ENCODE assay signal across 28 mouse cellular contexts in genomic region chr6:115165863-115166470, GRCm38 (mm10). TPM values are rescaled to one million over a fixed set of nuclear protein-coding genes. Genes with fewer than 3 reads are reported as not detected.
DNase-seq lines count a peak whose midpoint lies in the region; ATAC-seq and TF ChIP-seq lines count a peak whose summit lies in the region.
"Had no signal": no experiment of that assay in that cellular context is flagged by ENCODE, and none has a peak within 500 bp of the region (broad histone marks: within the 10 kb centered on the region; RNA-seq: fewer than 3 reads in every experiment).

No protein-coding gene starts in this region.

- TF ChIP-seq CTCF in cerebellum, adult 2 months (IDR thresholded peaks at IDR 0.05; ENCODE audit: borderline replicate concordance, insufficient read depth, low read depth, low read length), result no peak
- no peak for TF ChIP-seq CTCF in hindbrain, postnatal 0 days (IDR thresholded peaks at IDR 0.05; ENCODE audit: low read depth)

- H3K4me1 ChIP-seq in cerebellum, adult 2 months (ENCODE audit: control insufficient read depth, insufficient read depth, low read length), result peaks cover 11% of the 10 kb centered on the region; the same call in 1 of the 2 replicates
- peaks cover 12% of the 10 kb centered on the region for H3K4me1 ChIP-seq in hindbrain, embryonic 13.5 days (replicated peaks)
- no peaks in the 10 kb centered on the region for H3K4me1 ChIP-seq in hindbrain, postnatal 0 days (ENCODE audit: insufficient read depth, low read length)
- H3K4me1 ChIP-seq in forebrain, embryonic 15.5 days, result peaks cover 19% of the 10 kb centered on the region
- peaks cover 5% of the 10 kb centered on the region; the same call in 1 of the 2 replicates for H3K4me1 ChIP-seq in midbrain, embryonic 15.5 days
- H3K4me1 ChIP-seq: embryonic facial prominence, embryonic 15.5 days; heart, embryonic 10.5 days; intestine, embryonic 15.5 days; limb, embryonic 12.5 days; stomach, embryonic 15.5 days had no signal

- DNase-seq in cerebellum, adult 2 months, result peak in 1 of 2 experiments; percentile 52
- DNase-seq in cerebellum, postnatal 25 days, result no peak
- DNase-seq in hindbrain, postnatal 0 days (ENCODE audit: low spot score), result no peak
- no peak for DNase-seq in B cell, adult 2 months
- no peak for DNase-seq in lung, postnatal 4 days
- DNase-seq: cerebellum, adult 8-10 months; gastrocnemius, postnatal 10 days; heart, postnatal 4 days; kidney, postnatal 14 days; lung, adult 18-20 months; lung, postnatal 10 days; right cerebral cortex, adult 18-20 months; right cerebral cortex, postnatal 4 days; thymus, adult 18-20 months; thymus, postnatal 36 days had no signal

- no peak overlapping the region for H3K4me2 ChIP-seq in hindbrain, embryonic 13.5 days
- H3K4me2 ChIP-seq in hindbrain, postnatal 0 days (ENCODE audit: low read depth, low read length), result no peak overlapping the region
- no peak overlapping the region for H3K4me2 ChIP-seq in forebrain, embryonic 15.5 days (replicated peaks)
- H3K4me2 ChIP-seq in midbrain, embryonic 15.5 days, result no peak overlapping the region
- H3K4me2 ChIP-seq: embryonic facial prominence, embryonic 15.5 days; intestine, embryonic 15.5 days; limb, embryonic 12.5 days; liver, embryonic 11.5 days; stomach, embryonic 15.5 days had no signal

- no peaks in the 10 kb centered on the region for H3K27me3 ChIP-seq in cerebellum, adult 2 months (ENCODE audit: control insufficient read depth, insufficient read depth, low read length)
- H3K27me3 ChIP-seq in hindbrain, embryonic 13.5 days, result no peaks in the 10 kb centered on the region
- H3K27me3 ChIP-seq in hindbrain, postnatal 0 days (ENCODE audit: insufficient read depth, low read length), result no peaks in the 10 kb centered on the region
- H3K27me3 ChIP-seq in forebrain, embryonic 15.5 days, result no peaks in the 10 kb centered on the region
- no peaks in the 10 kb centered on the region for H3K27me3 ChIP-seq in midbrain, embryonic 15.5 days (replicated peaks)
- H3K27me3 ChIP-seq: embryonic facial prominence, embryonic 15.5 days; intestine, embryonic 15.5 days; limb, embryonic 12.5 days; stomach, embryonic 15.5 days had no signal

- peak overlapping the region; percentile 34; the same call in 1 of the 2 replicates for H3K27ac ChIP-seq in cerebellum, adult 2 months (ENCODE audit: insufficient read depth, low read length)
- peak overlapping the region; percentile 60 for H3K27ac ChIP-seq in hindbrain, embryonic 13.5 days
- no peak overlapping the region; the same call in 1 of the 2 replicates for H3K27ac ChIP-seq in hindbrain, postnatal 0 days
- peak overlapping the region; percentile 84 for H3K27ac ChIP-seq in forebrain, embryonic 15.5 days (replicated peaks)
- peak overlapping the region; percentile 38 for H3K27ac ChIP-seq in midbrain, embryonic 15.5 days
- H3K27ac ChIP-seq: embryonic facial prominence, embryonic 15.5 days; heart, embryonic 10.5 days; intestine, embryonic 15.5 days; limb, embryonic 12.5 days; stomach, embryonic 15.5 days had no signal

- no peak overlapping the region for H3K9ac ChIP-seq in hindbrain, embryonic 13.5 days
- H3K9ac ChIP-seq in hindbrain, postnatal 0 days (replicated peaks; ENCODE audit: low read length), result no peak overlapping the region
- no peak overlapping the region for H3K9ac ChIP-seq in forebrain, embryonic 15.5 days (replicated peaks)
- H3K9ac ChIP-seq in midbrain, embryonic 15.5 days, result no peak overlapping the region
- H3K9ac ChIP-seq: embryonic facial prominence, embryonic 15.5 days; intestine, embryonic 15.5 days; limb, embryonic 12.5 days; stomach, embryonic 15.5 days had no signal

- no peak for ATAC-seq in hindbrain, embryonic 13.5 days (ENCODE audit: low FRiP score)
- ATAC-seq in hindbrain, postnatal 0 days, result no peak
- peak; percentile 53 for ATAC-seq in forebrain, embryonic 15.5 days (replicated peaks)
- 0 out of 2 replicates have a peak, but pooled peaks have one; percentile 17 for ATAC-seq in midbrain, embryonic 15.5 days (replicated peaks)
- ATAC-seq: intestine, embryonic 15.5 days had no signal

- WGBS in cerebellum, adult 2 months, result 49% methylated on average over 3 of the region's 3 CpGs
- WGBS in hindbrain, embryonic 13.5 days, result 81% methylated on average over 3 of the region's 3 CpGs
- WGBS in hindbrain, postnatal 0 days, result 68% methylated on average over 3 of the region's 3 CpGs
- 48% methylated on average over 3 of the region's 3 CpGs for WGBS in forebrain, embryonic 15.5 days
- 63% methylated on average over 3 of the region's 3 CpGs for WGBS in midbrain, embryonic 15.5 days

- H3K9me3 ChIP-seq in hindbrain, embryonic 13.5 days, result no peaks in the 10 kb centered on the region
- H3K9me3 ChIP-seq in hindbrain, postnatal 0 days (ENCODE audit: low read length), result no peaks in the 10 kb centered on the region
- H3K9me3 ChIP-seq in forebrain, embryonic 15.5 days, result no peaks in the 10 kb centered on the region
- no peaks in the 10 kb centered on the region for H3K9me3 ChIP-seq in midbrain, embryonic 15.5 days
- H3K9me3 ChIP-seq: embryonic facial prominence, embryonic 15.5 days; heart, embryonic 10.5 days; intestine, embryonic 15.5 days; limb, embryonic 12.5 days; stomach, embryonic 15.5 days had no signal

- no peak overlapping the region for H3K4me3 ChIP-seq in cerebellum, adult 2 months (replicated peaks; ENCODE audit: insufficient read depth, low read depth, low read length)
- no peak overlapping the region for H3K4me3 ChIP-seq in hindbrain, embryonic 13.5 days
- no peak overlapping the region for H3K4me3 ChIP-seq in hindbrain, postnatal 0 days (ENCODE audit: low read length)
- H3K4me3 ChIP-seq in forebrain, embryonic 15.5 days, result no peak overlapping the region
- H3K4me3 ChIP-seq in midbrain, embryonic 15.5 days, result no peak overlapping the region
- H3K4me3 ChIP-seq: embryonic facial prominence, embryonic 15.5 days; heart, embryonic 10.5 days; intestine, embryonic 15.5 days; limb, embryonic 12.5 days; stomach, embryonic 15.5 days had no signal

- no peak for TF ChIP-seq POLR2A in cerebellum, adult 2 months (IDR thresholded peaks at IDR 0.05; ENCODE audit: borderline replicate concordance, insufficient read depth, low read length)

- no peaks in the 10 kb centered on the region for H3K36me3 ChIP-seq in hindbrain, embryonic 13.5 days
- H3K36me3 ChIP-seq in hindbrain, postnatal 0 days (ENCODE audit: insufficient read depth, low read length), result no peaks in the 10 kb centered on the region
- no peaks in the 10 kb centered on the region for H3K36me3 ChIP-seq in forebrain, embryonic 15.5 days
- no peaks in the 10 kb centered on the region for H3K36me3 ChIP-seq in midbrain, embryonic 15.5 days (replicated peaks)
- H3K36me3 ChIP-seq: embryonic facial prominence, embryonic 15.5 days; heart, embryonic 10.5 days; intestine, embryonic 15.5 days; limb, embryonic 12.5 days; stomach, embryonic 15.5 days had no signal

RNA-seq across cellular contexts. Expression of gene Syn2, which starts 31.3 kb away (rescaled TPM):
- polyA plus RNA-seq in cerebellum, adult 2 months (2012; rRNA removed), result 272 and 292 TPM in 2 replicates
- 26.6 and 27.0 TPM in 2 replicates for polyA plus RNA-seq in hindbrain, embryonic 13.5 days (2015; fragmentation: Nextera tagmentation; extraction: Ambion mirVana)
- 128 and 129 TPM in 2 replicates for total RNA-seq in hindbrain, postnatal 0 days (2014; rRNA removed)
- polyA plus RNA-seq in hindbrain, postnatal 0 days (2015; fragmentation: Nextera tagmentation; extraction: Ambion mirVana), result 90.2 and 94.7 TPM in 2 replicates
- polyA plus RNA-seq in forebrain, embryonic 15.5 days (2015; fragmentation: Nextera tagmentation; extraction: Ambion mirVana), result 34.2 and 34.8 TPM in 2 replicates
- polyA plus RNA-seq in midbrain, embryonic 15.5 days (2015; fragmentation: Nextera tagmentation; extraction: Ambion mirVana), result 42.6 and 45.7 TPM in 2 replicates
- total RNA-seq: common myeloid progenitor, adult 5-6 weeks; granulocyte monocyte progenitor cell, adult 5-6 weeks; megakaryocyte, adult 5-6 weeks; monocyte, adult 5-6 weeks had no signal

Comparison
In these comparisons a context has a peak if more than half of its experiments do, and no peak if none do; other contexts are left out.
1. ATAC-seq: peak in forebrain, embryonic 15.5 days (single experiment) and midbrain, embryonic 15.5 days (single experiment); none in hindbrain, embryonic 13.5 days (single experiment) and hindbrain, postnatal 0 days (single experiment).